Mouse (Mus musculus): ENCODE results near the gene Spag9.

GRCm38 (mm10) chr11:94121501-94121900 is 125.6 kb downstream of the Spag9 start:
- TF ChIP-seq CTCF (IDR thresholded peaks at IDR 0.05; ENCODE audit: low read depth, low read length) (no peak), POLR2A (IDR thresholded peaks at IDR 0.05; ENCODE audit: insufficient read depth, low read length) (no peak), EP300 (IDR thresholded peaks at IDR 0.05; ENCODE audit: insufficient read depth, low read depth, low read length) (no peak)

Measured in ES-Bruce4 (cell line).